In genomic region chr8:47690674-47691078, GRCm38 (mm10) we compare ENCODE assay signal across 8 mouse cellular contexts. TPM values are rescaled to one million over a fixed set of nuclear protein-coding genes. Genes with fewer than 3 reads are reported as not detected.
DNase-seq lines count a peak whose midpoint lies in the region; ATAC-seq and TF ChIP-seq lines count a peak whose summit lies in the region.

No protein-coding gene starts in this region.

- no peaks in the 10 kb centered on the region for H3K36me3 ChIP-seq in forebrain, embryonic 11.5 days (ENCODE audit: control insufficient read depth, insufficient read depth, low read length)
- no peaks in the 10 kb centered on the region for H3K36me3 ChIP-seq in hindbrain, embryonic 13.5 days
- H3K36me3 ChIP-seq in liver, embryonic 16.5 days (ENCODE audit: control insufficient read depth, insufficient read depth) = no peaks in the 10 kb centered on the region
- H3K36me3 ChIP-seq in neural tube, embryonic 12.5 days = no peaks in the 10 kb centered on the region

- peak; percentile 61 for DNase-seq in brain, embryonic 14.5 days (ENCODE audit: low read depth)
- DNase-seq in forebrain, embryonic 11.5 days (ENCODE audit: low spot score) = no peak
- DNase-seq in frontal cortex, postnatal 10 days (ENCODE audit: low spot score in 2 of 2) = no peak
- no peak for DNase-seq in cerebellum, adult 8-10 months

- no peak overlapping the region for H3K27ac ChIP-seq in forebrain, embryonic 11.5 days (ENCODE audit: low read depth, low read length)
- H3K27ac ChIP-seq in hindbrain, embryonic 13.5 days = no peak overlapping the region
- H3K27ac ChIP-seq in liver, embryonic 16.5 days (ENCODE audit: low read length) = no peak overlapping the region
- no peak overlapping the region for H3K27ac ChIP-seq in neural tube, embryonic 12.5 days

- peak overlapping the region; percentile 26 for H3K4me3 ChIP-seq in forebrain, embryonic 11.5 days (ENCODE audit: low read depth, low read length)
- H3K4me3 ChIP-seq in hindbrain, embryonic 13.5 days = peak overlapping the region; percentile 20
- H3K4me3 ChIP-seq in liver, embryonic 16.5 days (ENCODE audit: low read depth, low read length) = peak overlapping the region; percentile 45
- peak overlapping the region; percentile 18 for H3K4me3 ChIP-seq in neural tube, embryonic 12.5 days

- peak overlapping the region; percentile 58 for H3K4me2 ChIP-seq in forebrain, embryonic 11.5 days (ENCODE audit: low read depth, low read length, severe bottlenecking)
- peak overlapping the region; percentile 44 for H3K4me2 ChIP-seq in hindbrain, embryonic 13.5 days
- peak overlapping the region; percentile 65 for H3K4me2 ChIP-seq in liver, embryonic 16.5 days (ENCODE audit: low read depth, low read length)
- H3K4me2 ChIP-seq in neural tube, embryonic 12.5 days (replicated peaks) = peak overlapping the region; percentile 58

- H3K27me3 ChIP-seq in forebrain, embryonic 11.5 days (ENCODE audit: control insufficient read depth, insufficient read depth, low read length) = no peaks in the 10 kb centered on the region
- 0 out of 2 replicates have a peak, but pooled peaks cover 12% of the 10 kb centered on the region for H3K27me3 ChIP-seq in hindbrain, embryonic 13.5 days
- H3K27me3 ChIP-seq in liver, embryonic 16.5 days (ENCODE audit: control insufficient read depth, insufficient read depth, low read depth, low read length) = no peaks in the 10 kb centered on the region
- H3K27me3 ChIP-seq in neural tube, embryonic 12.5 days (replicated peaks) = no peaks in the 10 kb centered on the region

- H3K9me3 ChIP-seq in forebrain, embryonic 11.5 days (ENCODE audit: control insufficient read depth, low read length) = no peaks in the 10 kb centered on the region
- H3K9me3 ChIP-seq in hindbrain, embryonic 13.5 days = no peaks in the 10 kb centered on the region
- H3K9me3 ChIP-seq in liver, embryonic 16.5 days (replicated peaks; ENCODE audit: control insufficient read depth, low read length) = no peaks in the 10 kb centered on the region
- H3K9me3 ChIP-seq in neural tube, embryonic 12.5 days = no peaks in the 10 kb centered on the region; the same call in 1 of the 2 replicates

- no peak for TF ChIP-seq POLR2A in brain, embryonic 14.5 days (IDR thresholded peaks at IDR 0.05; ENCODE audit: borderline replicate concordance, extremely low read depth, insufficient read depth, insufficient read length, poor library complexity, severe bottlenecking)

- no peak for TF ChIP-seq CTCF in brain, embryonic 14.5 days (IDR thresholded peaks at IDR 0.05; ENCODE audit: borderline replicate concordance, extremely low read depth, insufficient read depth, insufficient read length)

- WGBS in forebrain, embryonic 11.5 days = under 1% methylated on average over 16 of the region's 16 CpGs
- WGBS in hindbrain, embryonic 13.5 days = 1% methylated on average over 16 of the region's 16 CpGs
- 7% methylated on average over 16 of the region's 16 CpGs for WGBS in liver, embryonic 16.5 days (ENCODE audit: insufficient replicate concordance)
- 2% methylated on average over 16 of the region's 16 CpGs for WGBS in neural tube, embryonic 12.5 days

- H3K4me1 ChIP-seq in forebrain, embryonic 11.5 days (replicated peaks; ENCODE audit: control insufficient read depth, insufficient read depth, low read length) = peaks cover 6% of the 10 kb centered on the region; the same call in 1 of the 2 replicates
- H3K4me1 ChIP-seq in hindbrain, embryonic 13.5 days (replicated peaks) = peaks cover 5% of the 10 kb centered on the region
- no peaks in the 10 kb centered on the region; the same call in 1 of the 2 replicates for H3K4me1 ChIP-seq in liver, embryonic 16.5 days (ENCODE audit: control insufficient read depth, low read depth, low read length)
- no peaks in the 10 kb centered on the region for H3K4me1 ChIP-seq in neural tube, embryonic 12.5 days

- H3K9ac ChIP-seq in forebrain, embryonic 11.5 days (ENCODE audit: low read length) = peak overlapping the region; percentile 52
- H3K9ac ChIP-seq in hindbrain, embryonic 13.5 days = 0 out of 2 replicates have a peak overlapping the region, but pooled peaks have one; percentile 46
- H3K9ac ChIP-seq in liver, embryonic 16.5 days (ENCODE audit: low read depth, low read length) = peak overlapping the region; percentile 52
- H3K9ac ChIP-seq in neural tube, embryonic 12.5 days = peak overlapping the region; percentile 33; the same call in 1 of the 2 replicates

- 0 out of 2 replicates have a peak, but pooled peaks have one; percentile 44 for ATAC-seq in forebrain, embryonic 11.5 days (replicated peaks; ENCODE audit: low FRiP score)
- no peak for ATAC-seq in hindbrain, embryonic 13.5 days (ENCODE audit: low FRiP score)
- ATAC-seq in liver, embryonic 16.5 days (ENCODE audit: low read depth) = no peak
- no peak for ATAC-seq in neural tube, embryonic 12.5 days (ENCODE audit: low FRiP score, low read depth)
- no peak for ATAC-seq in activated CD4-positive, CD25-positive, alpha-beta regulatory T cell, adult 4 months

RNA-seq across cellular contexts. Expression of gene Ing2, which starts 15.3 kb away (rescaled TPM):
- 6.8 and 10.8 TPM in 2 replicates for polyA plus RNA-seq in brain, embryonic 14.5 days (2012; rRNA removed)
- polyA plus RNA-seq in forebrain, embryonic 11.5 days (2014; fragmentation: Nextera tagmentation; extraction: Ambion mirVana) = 10.6 and 11.0 TPM in 2 replicates
- polyA plus RNA-seq in hindbrain, embryonic 13.5 days (2015; fragmentation: Nextera tagmentation; extraction: Ambion mirVana) = 5.6 and 6.2 TPM in 2 replicates
- 6.6 and 6.7 TPM in 2 replicates for polyA plus RNA-seq in liver, embryonic 16.5 days (2015; fragmentation: Nextera tagmentation; extraction: Ambion mirVana)
- polyA plus RNA-seq in neural tube, embryonic 12.5 days (2016; fragmentation: Nextera tagmentation; extraction: Ambion mirVana) = 14.3 and 15.5 TPM in 2 replicates
- 1 to 10 TPM; 5.3 to 8.6 TPM for polyA plus RNA-seq in activated CD4-positive, CD25-positive, alpha-beta regulatory T cell, adult 4 months (2017; shearing (Covaris generic))

RNA-seq across cellular contexts. Expression of gene Cdkn2aip, which starts 23.1 kb away (rescaled TPM):
- polyA plus RNA-seq in brain, embryonic 14.5 days (2012; rRNA removed) = 19.9 and 24.3 TPM in 2 replicates
- polyA plus RNA-seq in forebrain, embryonic 11.5 days (2014; fragmentation: Nextera tagmentation; extraction: Ambion mirVana) = 45.7 and 46.3 TPM in 2 replicates
- 41.0 and 41.4 TPM in 2 replicates for polyA plus RNA-seq in hindbrain, embryonic 13.5 days (2015; fragmentation: Nextera tagmentation; extraction: Ambion mirVana)
- polyA plus RNA-seq in liver, embryonic 16.5 days (2015; fragmentation: Nextera tagmentation; extraction: Ambion mirVana) = 13.1 TPM in 2 replicates
- 43.3 and 45.1 TPM in 2 replicates for polyA plus RNA-seq in neural tube, embryonic 12.5 days (2016; fragmentation: Nextera tagmentation; extraction: Ambion mirVana)
- polyA plus RNA-seq in activated CD4-positive, CD25-positive, alpha-beta regulatory T cell, adult 4 months (2017; shearing (Covaris generic)) = 10 to 100 TPM; 12.3 to 13.8 TPM
